Mouse (Mus musculus) right cerebral cortex, postnatal 4 days (tissue): ENCODE measurements around the gene Dock6.
"Not testable (repeated sequence)": the region's sequence is repeated elsewhere in the genome, so short reads cannot be mapped to it uniquely, and the experiment has no call there.

ENCODE experiments used
- DNase-seq: peaks from one replicate; pipeline ENCODE4 v3.0.0-alpha.2; 2022

Gene Dock6

GRCm38 (mm10) chr9:21806976-21807375, 45.5 kb downstream of the Dock6 start:
- no peak for DNase-seq

GRCm38 (mm10) chr9:21806363-21806762, 46.1 kb downstream of the Dock6 start:
- no peak for DNase-seq

GRCm38 (mm10) chr9:21803986-21804644, 48.3 kb downstream of the Dock6 start:
- DNase-seq = peak; percentile 78

- no peak for DNase-seq
These were observed 50.8 kb downstream of the Dock6 start for GRCm38 (mm10) chr9:21801591-21801990.

- no peak for DNase-seq
These were observed 51.3 kb downstream of the Dock6 start for GRCm38 (mm10) chr9:21801121-21801520.

DNA sequence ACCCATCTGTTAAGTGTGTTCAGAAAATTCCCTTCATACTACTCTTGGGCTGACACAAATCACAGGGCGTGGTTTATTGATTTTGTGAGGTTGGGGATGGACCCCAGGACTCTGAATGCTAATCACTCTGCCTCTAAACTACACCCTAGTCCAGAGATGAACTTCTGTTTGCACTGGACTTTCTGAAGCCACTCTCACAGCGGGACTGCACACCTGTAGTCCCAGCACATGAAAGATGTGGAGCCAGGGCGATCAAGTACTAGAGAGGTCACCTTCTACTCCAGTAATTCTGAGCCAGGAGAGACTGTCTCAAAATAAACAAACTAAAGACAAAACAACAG, 53.5 kb downstream of the Dock6 start:
- DNase-seq = no peak

DNA sequence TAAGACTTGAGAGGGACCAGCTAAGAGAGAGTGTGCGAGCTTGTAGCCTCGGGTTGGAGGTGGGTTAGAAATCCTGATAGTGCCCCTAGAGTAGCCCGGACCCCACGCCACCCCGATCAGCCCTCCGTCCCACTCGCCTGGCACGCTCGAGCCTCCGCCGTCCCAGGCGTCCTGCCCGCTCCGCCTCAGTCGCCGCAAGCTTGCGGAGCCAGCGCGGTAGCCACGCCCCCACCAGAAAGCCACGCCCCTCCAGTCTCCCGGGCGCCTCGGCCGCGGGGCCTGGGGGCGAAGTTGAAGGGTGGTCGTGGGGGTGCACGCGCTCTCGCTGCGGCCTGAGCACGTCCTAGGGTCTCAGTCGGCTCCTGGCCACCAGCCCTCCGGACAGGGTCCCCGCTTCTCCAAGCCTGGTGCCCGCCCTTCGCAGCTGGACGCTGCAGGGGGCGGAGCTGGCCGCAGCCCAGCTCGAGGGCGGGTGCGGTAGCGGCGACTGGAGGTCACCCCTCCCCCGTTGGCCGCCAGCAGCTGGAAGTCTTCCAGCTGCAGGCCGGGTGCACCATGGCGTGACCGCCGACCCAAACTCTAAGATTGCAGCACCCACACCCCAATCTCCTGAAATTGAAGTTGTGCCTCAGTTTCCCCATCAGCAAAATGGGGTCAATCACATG, 54.0 kb downstream of the Dock6 start, which contains the start of gene Kank2:
TSS of gene Kank2 (minus strand) at position 400 of the 665 bp plus-strand sequence.
- DNase-seq = peak; percentile 73

- peak; percentile 23 for DNase-seq
These were observed 54.5 kb downstream of the Dock6 start for GRCm38 (mm10) chr9:21797921-21798344.

- no peak for DNase-seq
These were observed 55.5 kb downstream of the Dock6 start for GRCm38 (mm10) chr9:21796919-21797318.

GRCm38 (mm10) chr9:21796259-21796658, 56.2 kb downstream of the Dock6 start:
- no peak for DNase-seq

GRCm38 (mm10) chr9:21795579-21795978, 56.9 kb downstream of the Dock6 start:
- DNase-seq = no peak

GRCm38 (mm10) chr9:21794925-21795324, 57.5 kb downstream of the Dock6 start:
- no peak for DNase-seq

DNA sequence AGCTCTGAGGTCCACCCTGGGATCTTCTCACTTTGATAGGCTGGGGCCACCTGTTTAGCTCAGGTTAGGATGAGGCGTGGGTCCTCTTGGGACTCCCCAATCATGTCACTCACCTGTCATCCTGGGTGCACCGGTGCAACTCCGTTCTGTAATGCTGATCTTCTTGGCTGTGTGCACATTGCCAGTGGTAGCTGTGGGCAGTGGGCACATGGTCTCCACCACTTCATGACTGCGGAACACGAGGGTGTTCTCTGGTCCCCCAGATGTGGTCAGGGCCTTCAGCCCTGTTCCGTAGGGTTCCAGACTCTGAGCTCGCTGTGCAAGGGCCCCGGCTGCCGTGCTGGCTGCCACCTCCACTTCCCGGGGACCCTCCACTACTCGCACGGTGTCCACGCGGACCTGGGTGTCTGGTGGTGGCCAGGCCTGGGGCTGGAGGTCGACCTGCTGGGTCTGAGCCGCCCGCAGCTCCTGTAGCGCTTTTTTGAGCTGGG, 58.0 kb downstream of the Dock6 start:
- no peak for DNase-seq

- not testable (repeated sequence) for DNase-seq
These were observed 58.9 kb downstream of the Dock6 start for GRCm38 (mm10) chr9:21793507-21793906.

DNA sequence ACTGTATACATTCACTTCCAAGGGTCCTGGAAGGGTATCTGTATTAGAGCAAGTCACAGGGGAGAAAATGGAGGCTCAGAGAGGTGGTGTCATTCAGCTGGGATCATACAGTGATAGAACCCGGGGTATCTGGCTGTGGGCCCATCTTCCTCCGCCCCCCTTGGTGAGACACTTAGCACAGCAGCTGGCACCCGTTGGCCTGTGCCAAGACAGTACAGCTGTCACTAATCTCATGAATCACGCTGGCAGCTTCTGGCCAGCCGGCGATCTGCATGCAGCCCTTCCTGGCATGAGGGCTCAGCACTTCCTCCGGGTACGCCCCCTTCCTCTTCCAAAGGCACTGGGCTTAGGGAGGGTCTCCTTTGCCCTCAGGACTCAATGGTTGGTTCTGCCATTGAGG, 59.8 kb downstream of the Dock6 start:
- peak; percentile 56 for DNase-seq

DNA sequence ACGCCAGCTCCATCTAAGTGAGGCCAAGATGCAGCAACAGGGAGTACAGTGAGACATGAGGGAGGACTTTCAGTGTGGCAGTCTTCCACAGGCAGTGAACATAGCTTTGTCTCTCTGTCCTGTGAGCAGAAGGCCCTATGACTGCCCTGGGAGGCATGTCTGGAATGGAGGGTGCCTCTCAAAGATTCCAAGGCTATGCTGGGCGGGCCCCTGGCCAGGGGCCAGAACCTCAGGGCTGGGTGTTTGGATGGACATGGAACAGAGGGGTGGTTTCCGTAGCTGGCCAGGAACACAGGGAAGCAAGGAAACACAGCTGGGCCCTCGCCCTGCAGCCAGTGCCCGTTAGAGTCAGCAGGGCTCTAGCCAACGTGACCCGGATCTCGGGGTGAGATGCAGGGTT, 60.6 kb downstream of the Dock6 start:
- no peak for DNase-seq

- DNase-seq = no peak
These were observed 64.2 kb downstream of the Dock6 start for GRCm38 (mm10) chr9:21788234-21788633.

GRCm38 (mm10) chr9:21787654-21788053, 64.8 kb downstream of the Dock6 start:
- no peak for DNase-seq

GRCm38 (mm10) chr9:21786906-21787305, 65.5 kb downstream of the Dock6 start:
- DNase-seq = peak; percentile 70

- DNase-seq = not testable (repeated sequence)
These were observed 66.1 kb downstream of the Dock6 start for GRCm38 (mm10) chr9:21786309-21786708.

GRCm38 (mm10) chr9:21784517-21785307, 67.7 kb downstream of the Dock6 start:
- DNase-seq = no peak

DNA sequence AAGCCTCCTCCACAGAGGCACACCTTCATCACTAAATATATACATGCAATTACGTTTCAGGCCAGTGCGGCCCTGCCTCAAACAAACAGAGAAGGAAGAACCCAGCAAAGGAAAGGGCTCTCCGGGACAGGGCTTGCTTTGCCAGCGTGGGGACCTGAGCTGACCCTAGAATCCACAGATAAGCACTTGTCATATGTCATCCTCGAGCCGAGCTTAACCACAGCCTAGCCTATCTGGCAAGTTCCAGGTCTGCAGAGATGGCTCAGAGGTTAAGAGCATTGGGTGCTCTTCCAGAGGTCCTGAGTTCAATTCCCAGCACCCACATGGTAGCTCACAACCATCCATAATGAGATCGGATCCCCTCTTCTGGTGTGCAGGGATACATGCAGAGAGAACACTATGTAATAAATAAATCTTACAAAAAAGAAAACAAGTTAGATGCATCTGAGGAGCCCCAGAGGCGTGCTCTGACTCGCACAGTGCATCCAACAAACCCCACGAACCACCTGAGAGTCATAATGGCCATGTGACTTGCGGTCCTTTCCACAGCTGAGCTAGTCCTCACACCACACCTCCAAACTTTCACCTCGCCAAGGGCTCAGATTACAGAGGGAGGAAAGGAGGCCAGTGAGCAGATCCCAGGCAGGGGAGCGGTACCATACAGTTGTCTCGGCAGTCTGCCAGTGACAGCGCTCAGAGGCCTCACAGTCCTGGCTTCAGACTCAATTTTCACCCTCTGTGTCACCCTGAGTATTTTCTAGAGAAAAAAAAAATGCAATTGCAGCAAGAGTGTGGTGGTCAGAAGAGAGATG, 70.6 kb downstream of the Dock6 start:
- no peak for DNase-seq

GRCm38 (mm10) chr9:21777726-21778125, 74.7 kb downstream of the Dock6 start:
- DNase-seq = no peak
